Mouse (Mus musculus) left cerebral cortex, postnatal 25 days (tissue): Measurements from ENCODE around the gene Ap1s1. TPM values are rescaled to one million over a fixed set of nuclear protein-coding genes. Genes with fewer than 3 reads are reported as not detected.
A peak's percentile ranks its signal among the peaks of the same experiment; 100 is the strongest.

ENCODE experiments used
- DNase-seq, 2 experiments: peaks; one replicate each; pipeline ENCODE4 v3.0.0; 2022; ENCODE audit warnings: low spot score in 2 of 2, mixed read lengths in 1 of 2
- intact Hi-C: fragments of 180-260 bp; cut with DNase I; formaldehyde crosslinking; loops from one replicate; pipeline ENCODE4 v1.15.1; 2025
- total RNA-seq, 2 experiments: library from RNA; stranded (reverse); gene quantifications; 2 replicates each; pipeline ENCODE4 v1.2.3; 2021

Gene Ap1s1
- 100 to 1,000 TPM; 304 to 317 TPM for total RNA-seq

DNA sequence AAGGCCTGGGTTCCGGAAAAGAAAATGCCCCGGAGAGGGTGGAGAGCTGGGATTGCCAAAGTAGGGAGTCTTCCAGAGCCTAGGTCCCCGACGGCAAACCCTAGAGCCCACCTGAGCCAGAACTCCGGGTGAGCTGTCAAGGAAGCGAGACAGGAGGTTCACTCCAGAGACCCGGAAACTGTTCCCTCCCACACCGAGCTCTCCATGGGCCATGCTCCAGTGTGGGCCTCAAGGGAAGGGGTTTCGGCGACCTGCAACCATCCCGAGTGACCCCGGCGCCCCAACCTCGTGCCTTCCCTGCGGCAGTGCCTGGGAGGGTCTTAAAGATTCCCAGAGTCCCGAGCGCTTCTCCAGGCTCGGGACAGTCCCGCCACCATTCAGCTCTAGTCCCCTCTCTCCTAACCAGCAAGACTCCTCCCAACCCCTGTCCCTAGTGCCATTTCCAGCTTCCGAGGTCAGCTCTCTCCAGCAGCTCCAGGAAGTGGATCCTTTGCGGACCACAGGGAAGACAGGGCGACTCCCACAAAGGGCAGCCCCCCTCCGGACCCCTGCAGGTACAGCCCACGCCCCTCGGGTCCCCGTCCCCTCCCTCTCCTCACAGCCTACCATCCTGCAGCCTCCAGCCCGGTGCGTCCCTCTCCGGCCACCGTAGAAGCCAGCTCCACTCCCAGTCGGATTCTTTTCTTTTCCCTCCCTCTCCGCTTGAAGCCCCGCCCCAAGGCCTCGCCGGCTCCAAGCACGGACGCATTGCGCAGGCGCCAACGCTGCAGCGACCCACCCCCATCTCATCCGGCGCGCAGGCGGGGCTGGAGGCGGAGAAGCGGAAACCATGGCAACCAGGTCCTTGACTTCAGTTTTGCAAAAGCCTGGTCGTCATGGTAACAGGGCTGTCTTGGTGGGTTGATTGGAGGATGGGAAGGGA, at the start of gene Ap1s1:
Gene Ap1s1, minus strand, starts transcription at position 734 of the 922 bp plus-strand sequence.
- peak; percentile 98 to 99 for DNase-seq
- intact Hi-C loops, result loop anchor here (5.0 kb wide), 1 partner anchor 247 kb away; the partner anchor contains the start of gene Ufsp1

DNA sequence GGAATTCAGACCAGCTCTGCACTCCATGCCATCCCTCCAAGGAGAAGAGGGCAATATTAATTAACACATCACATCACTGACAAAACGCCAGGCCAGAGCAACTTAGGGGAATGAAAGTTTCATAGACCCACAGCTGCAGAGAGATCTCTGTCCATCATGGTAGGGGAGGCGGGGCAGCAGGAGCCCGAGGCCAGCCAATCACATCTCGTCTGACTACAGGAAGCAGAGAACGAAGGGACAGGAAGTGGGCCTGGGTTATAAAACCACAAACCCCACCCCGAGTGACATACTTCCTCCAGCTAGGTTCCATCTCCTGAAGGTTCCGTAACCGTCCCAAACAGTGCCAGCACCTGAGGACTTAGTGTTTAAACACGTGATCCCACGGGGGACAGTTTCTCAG, 49.2 kb upstream of the Ap1s1 start:
- DNase-seq, result no peak
- intact Hi-C loops, result no loop called here

DNA sequence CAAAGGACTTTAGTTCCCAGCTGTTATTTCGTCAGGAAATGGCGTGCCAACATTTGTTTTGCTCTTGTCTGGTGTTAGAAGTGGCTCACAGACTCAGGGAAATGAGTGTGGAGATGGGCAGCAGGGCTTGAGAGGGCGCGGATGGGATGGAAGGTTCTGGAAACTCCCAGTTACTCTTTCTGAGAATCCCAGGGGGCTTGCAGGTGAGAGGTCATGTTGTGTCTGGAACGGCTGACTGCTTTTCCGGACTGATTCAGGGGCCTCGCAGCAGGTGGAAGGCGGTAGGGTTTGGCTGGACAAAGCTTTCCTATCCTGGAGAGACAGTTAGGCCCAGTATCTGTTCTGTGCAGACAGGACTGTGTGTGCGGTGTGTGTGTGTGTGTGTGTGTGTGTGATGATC, 47.8 kb upstream of the Ap1s1 start:
- no peak for DNase-seq
- intact Hi-C loops, result no loop called here

DNA sequence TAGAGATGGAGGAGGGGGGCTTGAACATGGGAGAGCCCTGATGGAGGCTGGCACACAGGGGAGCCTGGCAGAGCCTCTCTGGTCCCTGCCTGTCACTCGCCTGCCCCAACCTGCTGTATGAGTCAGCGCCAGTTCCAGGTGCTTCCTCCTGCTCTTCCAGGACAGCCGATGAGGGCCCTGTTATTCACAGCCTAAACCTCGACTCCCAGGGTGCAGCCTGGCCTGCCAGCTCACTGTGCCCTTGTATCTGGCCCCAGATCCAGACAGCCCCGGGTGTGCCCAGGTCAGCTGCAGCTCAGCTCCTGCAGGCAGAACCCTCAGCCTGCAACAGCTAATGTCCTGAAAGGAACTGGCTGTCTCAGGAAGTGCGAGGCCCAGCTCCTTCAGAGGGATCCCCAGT, 45.6 kb upstream of the Ap1s1 start:
- intact Hi-C loops, result no loop called here
- no peak for DNase-seq

DNA sequence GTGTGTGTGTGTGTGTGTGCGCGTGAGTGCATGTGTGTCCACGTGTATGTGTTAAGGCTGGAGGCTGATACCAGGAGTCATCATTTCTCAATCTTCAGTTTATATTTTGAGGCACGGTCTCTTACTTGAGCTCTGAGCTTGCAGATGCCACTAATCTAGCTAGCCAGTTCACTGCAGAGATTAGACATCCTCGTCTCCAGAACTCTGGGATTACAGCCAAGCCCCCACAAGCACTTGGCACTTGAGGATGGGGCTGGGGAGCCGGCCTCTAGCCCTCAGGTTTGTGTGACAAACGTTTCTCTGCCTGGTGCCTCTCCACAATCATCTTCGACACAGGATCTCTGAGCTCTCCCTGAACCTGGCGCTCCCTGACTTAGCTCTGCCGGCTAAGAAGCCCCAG, 44.9 kb upstream of the Ap1s1 start:
- no peak for DNase-seq
- intact Hi-C loops, result no loop called here

DNA sequence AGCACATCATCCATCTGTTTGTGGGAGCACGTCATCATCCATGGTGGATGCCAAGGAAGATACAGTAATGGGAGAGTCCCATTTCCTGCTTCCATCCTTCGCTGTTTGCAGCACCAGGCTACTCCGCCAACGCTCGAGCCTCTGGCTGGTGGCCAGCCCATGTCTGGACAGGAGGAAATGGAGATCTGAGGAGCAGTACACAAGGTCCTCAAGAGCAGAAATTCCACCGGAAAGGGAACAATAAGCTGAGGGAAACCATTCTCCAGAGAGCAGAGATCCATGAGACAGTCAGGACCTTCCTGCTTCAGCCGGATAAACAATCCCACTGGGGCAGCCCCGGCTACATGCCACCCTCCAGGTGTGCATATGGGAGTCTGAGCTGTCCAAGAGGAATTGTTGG, 41.5 kb upstream of the Ap1s1 start:
- intact Hi-C loops, result no loop called here
- DNase-seq, result no peak

DNA sequence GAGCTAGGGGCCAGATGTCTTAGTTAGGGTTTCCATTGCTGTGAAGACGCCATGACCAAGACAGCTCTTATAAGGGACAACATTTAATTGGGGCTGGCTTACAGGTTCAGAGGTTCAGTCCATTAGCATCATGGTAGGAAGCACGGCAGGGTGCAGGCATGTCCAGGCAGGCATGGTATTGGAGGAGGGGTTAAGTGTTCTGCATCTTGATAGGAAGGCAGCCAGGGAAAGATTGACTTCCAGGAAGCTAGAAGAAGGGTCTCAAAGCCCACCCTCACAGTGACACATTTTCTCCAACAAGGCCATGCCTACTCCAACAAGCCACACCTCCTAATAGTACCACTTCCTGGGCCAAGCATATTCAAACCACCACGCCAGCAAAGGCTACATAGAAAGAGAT, 39.8 kb upstream of the Ap1s1 start:
- no peak for DNase-seq
- intact Hi-C loops, result no loop called here

DNA sequence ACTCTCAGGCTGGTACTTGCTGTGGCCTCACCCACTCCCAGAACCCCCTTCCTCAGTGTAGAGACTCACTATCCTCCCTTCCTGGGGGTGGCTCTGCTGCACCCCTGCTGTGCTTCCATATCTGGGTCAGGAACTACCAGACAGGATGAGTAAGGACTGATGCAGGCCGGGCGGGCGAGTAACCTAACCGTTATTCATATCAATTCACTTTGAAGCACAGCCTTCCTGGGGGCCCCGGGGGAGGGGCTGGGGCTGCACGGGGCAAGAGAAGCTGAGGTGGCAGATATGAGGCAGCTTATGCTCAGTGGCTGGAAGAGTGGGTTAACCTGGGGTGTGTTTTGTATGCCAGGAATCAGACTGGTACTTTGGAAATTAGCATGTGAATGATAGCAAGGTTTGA, 39.1 kb upstream of the Ap1s1 start:
- no peak for DNase-seq
- intact Hi-C loops, result no loop called here

DNA sequence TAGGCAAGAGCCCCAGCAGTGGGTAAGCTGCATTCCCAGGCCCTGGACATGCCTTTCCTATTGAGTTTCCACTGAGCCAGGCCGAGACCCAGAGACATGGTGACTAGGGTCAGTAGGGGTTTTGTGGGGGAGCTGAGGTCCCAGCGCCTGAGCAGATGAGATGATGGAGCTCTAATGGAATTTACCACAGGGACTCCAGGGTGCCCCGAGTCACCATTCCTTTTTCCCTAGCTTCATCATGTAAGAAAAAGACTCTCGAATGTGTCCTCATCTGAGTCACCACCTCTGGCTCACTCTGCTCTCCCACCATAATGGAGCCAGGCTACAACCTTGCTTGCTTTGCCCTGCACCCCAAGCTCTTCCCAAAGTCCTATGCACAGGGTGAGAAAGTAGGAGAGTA, 37.1 kb upstream of the Ap1s1 start:
- intact Hi-C loops, result no loop called here
- no peak for DNase-seq

DNA sequence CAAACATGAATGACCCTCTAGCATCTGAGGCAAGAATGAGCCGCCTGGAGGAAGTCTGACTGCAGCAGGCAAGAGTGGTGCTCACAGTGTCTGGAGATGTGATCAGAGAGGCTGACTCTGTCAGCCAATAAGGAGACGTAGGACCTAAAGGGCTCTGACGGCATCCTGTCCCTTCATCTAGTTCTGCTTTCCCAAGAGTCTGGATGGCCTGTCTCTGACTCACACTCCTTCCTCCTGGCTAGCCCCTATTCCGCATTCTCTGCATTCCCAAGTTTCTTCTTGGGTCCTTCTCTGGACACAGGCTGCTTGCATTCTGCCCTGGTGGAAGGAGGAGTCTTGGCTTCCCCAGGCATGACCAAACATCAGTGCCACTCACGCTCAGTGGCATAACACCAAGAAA, 33.9 kb upstream of the Ap1s1 start:
- intact Hi-C loops, result no loop called here
- DNase-seq, result no peak

DNA sequence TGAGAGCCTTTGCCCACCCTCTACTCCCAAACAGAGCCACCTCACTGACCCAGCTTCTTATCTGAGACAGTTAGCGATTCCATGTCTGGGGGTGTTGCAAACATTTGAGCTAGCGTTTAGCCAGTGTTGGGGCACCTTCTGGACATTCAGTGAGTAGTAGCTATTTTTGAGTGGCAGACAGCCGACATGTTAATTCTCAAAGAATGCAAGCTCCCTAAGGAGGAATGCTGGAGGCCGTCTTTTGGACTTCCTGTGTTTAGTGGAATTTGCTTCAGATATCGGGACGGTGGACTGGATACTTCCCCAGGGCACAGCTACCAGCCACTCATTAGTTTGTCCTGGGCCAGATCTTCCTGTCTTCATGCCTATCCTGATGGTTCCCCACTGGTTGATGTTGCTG, 32.7 kb upstream of the Ap1s1 start:
- DNase-seq, result no peak
- intact Hi-C loops, result no loop called here

DNA sequence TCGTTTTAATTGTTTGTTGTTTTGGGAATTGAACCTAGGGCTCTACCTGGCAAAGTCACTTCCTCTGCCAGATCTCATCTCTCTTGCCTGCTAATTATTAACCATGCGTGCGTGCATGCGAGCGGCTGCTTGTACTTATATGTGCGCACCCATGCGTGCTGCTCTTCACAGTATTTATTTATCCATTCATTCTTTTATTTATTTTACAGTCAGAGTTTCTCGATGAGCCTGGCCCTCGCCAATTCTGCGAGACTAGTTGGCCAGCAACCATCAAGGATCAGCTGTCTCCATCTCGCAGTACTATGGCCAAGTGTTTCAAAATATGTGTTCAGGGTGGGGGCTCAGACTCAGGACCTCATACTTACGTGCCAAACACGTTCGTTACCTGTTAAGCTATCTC, 32.1 kb upstream of the Ap1s1 start:
- DNase-seq, result no peak
- intact Hi-C loops, result no loop called here

DNA sequence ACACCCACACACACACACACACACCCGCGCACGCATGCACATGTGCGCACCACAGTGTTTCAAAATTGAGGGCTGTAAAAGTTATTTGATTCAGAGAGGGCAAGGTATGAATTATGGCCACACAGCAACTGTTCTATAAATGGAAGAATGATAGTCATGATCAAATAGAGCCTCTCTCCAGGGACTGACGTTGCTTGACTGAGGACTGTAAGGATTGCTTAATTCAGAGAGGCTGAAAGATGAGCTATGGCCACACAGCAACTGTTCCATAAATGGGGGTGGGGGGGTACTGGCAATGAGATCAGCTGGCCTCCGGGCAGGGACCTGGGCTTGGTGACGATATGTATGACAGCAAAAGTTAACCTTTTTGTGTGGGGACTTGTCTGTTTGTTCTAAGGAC, 31.3 kb upstream of the Ap1s1 start:
- intact Hi-C loops, result no loop called here
- DNase-seq, result no peak

DNA sequence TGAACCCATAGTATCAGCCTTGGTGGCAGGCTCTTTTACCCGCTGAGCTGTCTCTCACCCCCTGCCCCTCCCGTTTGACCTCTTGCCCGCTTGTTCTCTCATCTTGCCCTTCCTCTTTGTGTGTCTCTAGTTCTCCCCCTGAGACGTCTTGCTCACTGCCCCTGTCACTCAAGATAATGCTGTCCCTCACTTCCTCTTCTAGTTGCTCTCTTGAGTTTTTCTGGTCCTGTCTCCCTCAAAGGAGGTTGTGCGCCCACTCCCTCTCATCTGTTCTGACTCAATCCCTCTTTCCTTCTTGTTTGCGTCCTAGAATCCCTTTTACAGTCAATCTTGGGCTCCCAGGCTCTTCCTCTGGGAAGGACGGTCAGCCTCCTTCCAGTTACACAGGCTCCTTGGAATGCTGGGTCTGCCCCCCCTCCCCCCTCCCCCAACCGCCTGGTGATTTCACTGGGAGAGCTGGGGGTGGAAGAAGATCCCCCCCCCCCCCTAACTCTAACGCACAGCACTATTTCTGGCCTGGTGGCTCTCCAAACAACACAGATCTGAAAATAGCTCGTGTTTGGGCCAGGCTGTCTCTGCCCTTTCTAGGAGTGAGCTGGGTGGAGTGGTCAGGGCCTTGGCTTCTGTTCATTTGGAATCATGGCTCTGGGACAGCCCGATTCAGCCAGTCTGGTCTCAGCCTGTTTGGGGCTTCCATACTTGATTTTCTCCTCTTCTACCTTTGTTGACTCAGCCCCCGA, 30.4 kb upstream of the Ap1s1 start:
- intact Hi-C loops, result no loop called here
- DNase-seq, result peak in 1 of 2 experiments; percentile 52

DNA sequence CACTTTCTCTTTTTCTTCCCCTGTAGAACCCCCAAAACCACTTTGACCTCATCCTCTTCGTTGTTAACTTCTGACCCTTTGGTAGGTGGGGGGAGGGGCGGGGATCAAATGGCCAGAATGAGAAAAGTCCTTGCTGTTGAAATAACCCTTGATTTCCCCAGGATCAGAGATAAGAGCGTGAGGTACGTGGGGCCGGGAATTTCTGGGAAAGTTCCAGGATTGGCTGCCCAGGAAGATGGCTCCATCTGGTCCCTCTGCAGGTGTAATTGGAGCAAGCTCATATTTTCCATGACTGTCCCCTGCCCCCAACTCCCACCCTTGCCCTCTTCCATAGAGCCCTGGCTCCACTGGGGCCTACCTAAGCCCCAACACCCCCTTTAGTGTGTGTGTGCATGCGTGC, 29.8 kb upstream of the Ap1s1 start:
- intact Hi-C loops, result no loop called here
- no peak for DNase-seq

DNA sequence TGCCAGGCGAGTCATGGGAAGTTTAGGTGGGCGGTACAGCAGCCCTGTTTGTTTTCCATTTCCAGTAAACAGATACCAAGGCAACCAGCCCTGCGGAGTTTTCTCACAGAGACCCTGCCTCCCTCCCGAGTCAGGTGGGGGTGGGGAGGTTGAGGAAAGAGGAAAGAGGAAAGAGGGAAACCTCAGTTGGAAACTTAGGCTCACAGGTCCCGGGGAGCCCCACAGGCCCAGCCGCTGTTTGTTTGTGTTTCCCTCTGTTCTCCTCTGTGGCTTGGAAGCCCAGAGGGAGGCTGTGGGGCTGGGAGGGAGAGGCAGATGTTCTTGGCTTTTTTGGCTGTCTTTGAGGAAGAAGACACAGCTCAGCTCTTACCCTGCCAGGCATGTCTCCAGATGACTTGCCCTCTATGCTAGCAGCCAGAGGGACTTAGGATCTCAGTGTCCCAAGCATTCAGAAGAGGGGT, 28.3 kb upstream of the Ap1s1 start:
- no peak for DNase-seq
- intact Hi-C loops, result no loop called here

DNA sequence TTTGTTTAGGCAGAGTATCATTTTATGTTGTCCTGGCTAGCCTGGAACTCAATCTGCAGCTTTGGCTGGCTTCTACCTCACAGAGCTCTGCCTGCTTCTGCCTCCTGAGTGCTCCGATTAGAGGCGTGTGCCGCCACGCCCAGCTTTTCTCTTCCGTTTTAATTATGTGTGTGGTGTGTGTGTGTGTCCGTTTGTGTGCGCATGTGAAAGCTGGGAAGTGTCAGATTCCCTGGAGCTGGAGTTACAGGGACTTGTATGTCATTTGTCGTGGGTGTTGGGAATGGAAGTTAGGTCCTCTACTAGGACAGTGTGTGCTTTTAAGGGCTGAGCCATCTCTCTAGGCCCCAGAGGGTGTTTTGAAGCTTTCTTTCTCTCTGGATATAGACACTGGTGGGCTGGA, 27.2 kb upstream of the Ap1s1 start:
- intact Hi-C loops, result no loop called here
- DNase-seq, result no peak

DNA sequence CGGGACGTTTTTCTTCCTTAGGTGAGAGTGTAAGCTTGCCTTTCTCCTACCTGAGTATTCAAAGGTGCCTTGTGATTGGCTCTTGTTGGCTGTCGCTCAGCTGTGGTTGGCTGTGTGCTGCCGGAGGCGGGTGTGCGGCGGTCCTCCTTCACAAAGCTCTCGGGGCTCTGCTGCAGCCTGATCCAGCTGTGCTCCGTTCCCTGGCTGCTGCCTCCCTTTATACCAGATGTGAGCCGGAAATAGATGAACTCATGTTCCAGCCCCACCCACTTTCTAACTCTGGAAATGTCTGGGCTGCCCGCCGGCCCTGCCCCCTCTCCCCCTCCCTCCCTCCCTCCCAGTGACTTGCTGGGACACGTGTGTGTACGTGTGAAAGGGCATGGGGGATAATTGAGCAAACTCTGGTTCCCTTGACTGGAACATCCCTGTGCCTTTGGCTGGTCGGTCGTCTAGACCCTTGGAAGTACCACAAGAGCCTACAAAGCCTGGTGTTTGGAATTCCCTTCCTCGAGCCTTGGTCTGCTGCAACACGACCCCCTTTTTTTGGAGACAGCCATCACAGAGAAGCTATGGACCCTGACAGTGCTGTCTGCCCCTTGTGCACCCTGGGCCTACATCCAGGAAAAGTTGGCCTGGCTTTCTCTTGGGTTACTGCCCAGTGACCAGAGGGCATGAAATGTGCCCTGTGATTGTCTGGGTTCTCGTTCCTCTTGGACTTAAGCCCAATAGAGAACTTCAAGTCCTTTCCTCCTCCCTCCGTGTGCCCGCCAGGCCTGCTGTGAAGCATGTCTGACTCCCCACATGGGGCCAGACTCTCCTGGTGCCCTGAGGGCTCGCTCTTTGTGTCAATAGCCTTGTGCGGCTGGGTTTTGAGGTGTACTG, 26.4 kb upstream of the Ap1s1 start, which contains the start of gene Serpine1:
Gene Serpine1, minus strand, starts transcription at position 190 of the 882 bp plus-strand sequence.
- intact Hi-C loops, result no loop called here

DNA sequence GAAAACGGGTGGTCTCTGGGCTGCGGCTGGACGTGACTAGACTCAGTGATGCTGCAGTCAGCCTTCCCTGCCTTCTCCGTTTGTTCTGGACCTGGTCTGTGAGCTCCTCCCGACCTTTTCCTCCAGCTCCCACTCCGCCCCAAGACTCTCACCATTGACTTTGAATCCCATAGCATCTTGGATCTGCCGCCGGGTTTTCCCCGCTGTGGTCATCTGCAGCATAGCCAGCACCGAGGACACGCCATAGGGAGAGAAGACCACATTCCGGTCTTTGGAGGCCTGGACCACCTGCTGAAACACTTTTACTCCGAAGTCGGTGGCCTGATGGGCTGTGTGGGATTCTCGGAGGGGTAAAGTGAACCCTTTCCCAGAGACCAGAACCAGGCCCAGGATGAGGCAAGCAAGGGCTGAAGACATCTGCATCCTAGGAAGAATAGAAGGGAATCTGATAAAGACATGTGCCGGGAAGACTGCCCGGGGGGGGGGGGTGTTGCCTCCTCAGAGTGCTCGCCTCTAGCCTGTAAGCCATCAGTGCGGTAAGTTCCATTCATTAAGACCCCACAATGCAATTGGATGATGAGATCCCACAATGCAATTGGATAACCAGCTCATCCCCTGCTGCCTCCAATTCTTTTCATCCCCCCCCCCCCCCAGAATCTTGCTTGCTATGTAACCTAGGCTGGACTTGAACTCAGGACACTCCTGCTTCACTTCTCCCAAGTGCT, 25.1 kb upstream of the Ap1s1 start:
- intact Hi-C loops, result no loop called here
- DNase-seq, result no peak

More for the DNA sequence above, 26.4 kb upstream of the Ap1s1 start, which contains the start of gene Serpine1:
- peak; percentile 59 to 69 for DNase-seq
